Mouse (Mus musculus) embryonic facial prominence, embryonic 11.5 days (tissue): ENCODE data around the gene Stx3. TPM values are rescaled to one million over a fixed set of nuclear protein-coding genes. Genes with fewer than 3 reads are reported as not detected.

Source experiments
- ATAC-seq: fragments of 200-750 bp; cut with Nextera tagmentation; replicated peaks from 2 replicates; pipeline ENCODE4 v1.8.0; 2017; ENCODE audit warnings: low read depth; ENCODE audit not compliant: insufficient number of reproducible peaks, low FRiP score, low TSS enrichment
- DNase-seq: peaks from one replicate; pipeline ENCODE4 v3.0.0-alpha.2; 2015; ENCODE audit warnings: low spot score
- H3K27ac ChIP-seq: fragments of 300-500 bp; sonication (generic); replicated peaks from 2 replicates; pipeline ENCODE4 v1.5.1; 2014; ENCODE audit warnings: mild to moderate bottlenecking, low read depth, low read length, control low read depth
- H3K27me3 ChIP-seq: fragments of 300-500 bp; sonication (generic); 2 replicates; pipeline ENCODE4 v1.6.1; 2014; ENCODE audit warnings: mild to moderate bottlenecking, low read length, moderate library complexity, mixed read lengths; ENCODE audit not compliant: control insufficient read depth, insufficient read depth
- H3K36me3 ChIP-seq: fragments of 300-500 bp; sonication (generic); replicated peaks from 2 replicates; pipeline ENCODE4 v1.6.1; 2014; ENCODE audit warnings: low read depth, mild to moderate bottlenecking, low read length, moderate library complexity, mixed read lengths; ENCODE audit not compliant: control insufficient read depth, insufficient read depth
- H3K4me1 ChIP-seq: fragments of 300-500 bp; sonication (generic); 2 replicates; pipeline ENCODE4 v1.6.1; 2014; ENCODE audit warnings: low read length, mixed read lengths; ENCODE audit not compliant: control insufficient read depth, insufficient read depth
- H3K4me2 ChIP-seq: fragments of 300-500 bp; sonication (generic); 2 replicates; pipeline ENCODE4 v1.6.1; 2014; ENCODE audit warnings: low read depth, mild to moderate bottlenecking, control low read depth, low read length, moderate library complexity
- H3K4me3 ChIP-seq: fragments of 300-500 bp; sonication (generic); 2 replicates; pipeline ENCODE4 v1.5.1; 2014; ENCODE audit warnings: low read depth, low read length, control low read depth
- H3K9ac ChIP-seq: fragments of 300-500 bp; sonication (generic); replicated peaks from 2 replicates; pipeline ENCODE4 v1.6.1; 2014; ENCODE audit warnings: mild to moderate bottlenecking, control low read depth, low read length
- H3K9me3 ChIP-seq: fragments of 300-500 bp; sonication (generic); replicated peaks from 2 replicates; pipeline ENCODE4 v1.6.1; 2016; ENCODE audit warnings: mild to moderate bottlenecking, low read length, inconsistent platforms, mixed read lengths; ENCODE audit not compliant: control insufficient read depth
- WGBS: fragments of 180-500 bp; shearing (Covaris S2); extraction: QIAGEN DNeasy Blood & Tissue Kit; methylation state at CpG from one replicate; pipeline ENCODE4 v1.1.7; 2014; 5-methylcytosine and 5-hydroxymethylcytosine counted together
- polyA plus RNA-seq: library from polyadenylated mRNA; unstranded; fragments of >200 nt; fragmentation: Nextera tagmentation; extraction: Ambion mirVana; gene quantifications from 2 replicates; pipeline ENCODE4 v1.2.1, GENCODE M21; 2014

Stx3 gene
- polyA plus RNA-seq, 1 experiment from 2014 or later = 10.8 TPM

DNA sequence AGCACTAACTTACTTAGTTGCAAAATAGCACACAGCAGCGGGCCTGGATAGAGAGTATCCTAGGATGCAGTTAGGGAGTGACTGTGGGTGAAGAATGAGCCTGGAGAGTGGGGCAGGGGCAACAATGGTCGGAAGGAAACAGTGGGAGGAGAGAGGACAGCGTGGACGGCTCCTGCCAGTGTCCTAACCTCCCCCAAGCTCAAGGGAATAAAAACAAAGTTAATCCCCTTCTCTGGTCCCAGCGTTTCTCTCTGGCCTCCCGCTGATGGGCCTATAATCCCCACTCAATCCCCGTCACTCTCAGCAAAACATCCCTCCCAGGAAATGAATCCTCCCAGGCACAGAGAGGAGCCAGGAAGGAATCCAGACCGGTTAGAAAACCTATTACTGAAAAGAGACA is 5.6 kb downstream of the Stx3 start:
- Histone ChIP-seq H3K4me3 (no peak overlapping the region), H3K9me3 (no peaks in the 10 kb centered on the region), H3K9ac (no peak overlapping the region), H3K27me3 (peaks cover 10% of the 10 kb centered on the region), H3K27ac (no peak overlapping the region), H3K36me3 (no peaks in the 10 kb centered on the region), H3K4me2 (no peak overlapping the region), H3K4me1 (peaks cover 2% of the 10 kb centered on the region)
- 12% methylated on average over 8 of the region's 8 CpGs for WGBS
- ATAC-seq (no peak), DNase-seq (no peak)

DNA sequence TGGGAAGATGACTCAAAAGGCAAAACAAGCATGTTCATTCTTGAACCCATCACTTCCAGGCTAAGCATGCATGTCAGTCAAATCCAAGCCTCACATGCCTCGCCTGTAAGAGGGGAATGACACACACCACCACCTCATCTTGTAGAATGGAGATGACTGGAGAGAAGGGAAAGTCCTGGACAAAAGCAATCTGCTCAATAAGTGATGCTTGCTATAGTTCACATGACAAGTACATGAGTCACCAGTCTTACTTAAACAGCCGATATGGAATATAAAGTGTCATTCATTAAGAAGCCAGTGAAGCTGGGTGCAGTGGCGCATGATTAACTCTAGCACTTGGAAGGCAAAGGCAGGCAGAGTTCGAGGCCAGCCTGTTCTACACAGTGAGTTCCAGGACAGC is 6.1 kb downstream of the Stx3 start:
- Histone ChIP-seq H3K9ac (no peak overlapping the region), H3K27ac (no peak overlapping the region), H3K4me3 (no peak overlapping the region), H3K36me3 (no peaks in the 10 kb centered on the region), H3K4me1 (peaks cover 1% of the 10 kb centered on the region), H3K9me3 (no peaks in the 10 kb centered on the region), H3K27me3 (peaks cover 5% of the 10 kb centered on the region), H3K4me2 (no peak overlapping the region)
- DNase-seq = no peak
- 78% methylated on average over 4 of the region's 4 CpGs for WGBS
- ATAC-seq = no peak

DNA sequence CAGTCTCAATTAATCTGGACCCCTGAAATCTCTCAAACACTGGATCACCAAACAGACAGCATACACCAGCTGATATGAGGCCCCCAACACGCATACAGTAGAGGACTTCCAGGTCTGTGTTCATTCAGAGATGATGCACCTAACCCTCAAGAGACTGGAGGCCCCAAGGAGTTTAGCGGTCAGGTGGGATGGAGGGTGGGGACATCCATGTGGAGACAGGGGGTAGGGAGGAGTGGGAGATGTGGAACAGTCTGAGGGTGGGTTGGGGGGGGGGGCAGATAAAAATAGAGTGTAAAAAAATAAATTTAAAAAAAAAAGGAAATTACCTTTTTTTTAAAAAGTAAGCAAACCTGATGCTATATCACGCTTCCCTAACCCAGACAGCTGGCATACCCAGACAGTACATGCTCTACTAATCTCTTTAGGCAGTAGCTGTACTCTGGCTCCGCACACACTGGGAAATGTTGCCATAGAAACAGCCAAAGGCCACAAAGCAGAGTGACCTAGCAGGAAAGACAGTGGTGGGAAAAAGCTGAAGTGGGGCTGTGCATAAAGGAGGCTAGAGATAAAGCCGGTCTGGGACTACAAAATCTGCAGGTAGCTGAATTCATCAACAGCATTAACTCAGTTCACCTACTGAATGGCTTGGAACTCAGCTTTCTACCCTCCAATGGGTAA is 7.4 kb downstream of the Stx3 start:
- H3K4me1 ChIP-seq = no peaks in the 10 kb centered on the region
- 47% methylated on average over 5 of the region's 5 CpGs for WGBS
- no peaks in the 10 kb centered on the region; the same call in 1 of the 2 replicates for H3K27me3 ChIP-seq
- no peak overlapping the region for H3K4me3 ChIP-seq
- no peak overlapping the region for H3K9ac ChIP-seq
- ATAC-seq (peak; percentile 84), DNase-seq (peak; percentile 54)
- no peak overlapping the region for H3K4me2 ChIP-seq
- no peak overlapping the region for H3K27ac ChIP-seq
- no peaks in the 10 kb centered on the region for H3K36me3 ChIP-seq
- H3K9me3 ChIP-seq = no peaks in the 10 kb centered on the region

DNA sequence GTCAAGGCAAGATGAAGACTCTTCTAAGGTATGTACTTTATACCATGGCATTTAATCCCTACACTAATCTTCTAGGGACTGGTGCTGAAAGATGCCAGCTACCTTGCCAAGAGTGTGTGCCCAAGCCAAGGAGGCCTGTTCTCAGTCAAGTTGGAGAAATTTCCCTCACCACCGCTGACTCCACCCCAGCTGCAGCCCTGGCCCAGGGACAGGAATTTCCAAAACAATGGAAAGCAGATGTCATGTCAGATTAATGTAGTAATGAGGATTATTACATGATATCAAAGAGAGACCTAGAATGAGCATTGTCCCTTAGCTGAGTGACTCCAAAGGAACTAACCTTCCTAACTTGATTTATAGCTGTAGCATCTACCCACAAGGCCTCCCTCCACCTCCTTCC is 8.3 kb downstream of the Stx3 start:
- Histone ChIP-seq H3K9me3 (no peaks in the 10 kb centered on the region), H3K27me3 (no peaks in the 10 kb centered on the region), H3K4me3 (no peak overlapping the region), H3K4me1 (no peaks in the 10 kb centered on the region), H3K4me2 (no peak overlapping the region), H3K36me3 (no peaks in the 10 kb centered on the region), H3K9ac (no peak overlapping the region), H3K27ac (no peak overlapping the region)
- no peak for ATAC-seq
- WGBS = 69% methylated on average over 1 of the region's 1 CpGs
- DNase-seq = no peak

DNA sequence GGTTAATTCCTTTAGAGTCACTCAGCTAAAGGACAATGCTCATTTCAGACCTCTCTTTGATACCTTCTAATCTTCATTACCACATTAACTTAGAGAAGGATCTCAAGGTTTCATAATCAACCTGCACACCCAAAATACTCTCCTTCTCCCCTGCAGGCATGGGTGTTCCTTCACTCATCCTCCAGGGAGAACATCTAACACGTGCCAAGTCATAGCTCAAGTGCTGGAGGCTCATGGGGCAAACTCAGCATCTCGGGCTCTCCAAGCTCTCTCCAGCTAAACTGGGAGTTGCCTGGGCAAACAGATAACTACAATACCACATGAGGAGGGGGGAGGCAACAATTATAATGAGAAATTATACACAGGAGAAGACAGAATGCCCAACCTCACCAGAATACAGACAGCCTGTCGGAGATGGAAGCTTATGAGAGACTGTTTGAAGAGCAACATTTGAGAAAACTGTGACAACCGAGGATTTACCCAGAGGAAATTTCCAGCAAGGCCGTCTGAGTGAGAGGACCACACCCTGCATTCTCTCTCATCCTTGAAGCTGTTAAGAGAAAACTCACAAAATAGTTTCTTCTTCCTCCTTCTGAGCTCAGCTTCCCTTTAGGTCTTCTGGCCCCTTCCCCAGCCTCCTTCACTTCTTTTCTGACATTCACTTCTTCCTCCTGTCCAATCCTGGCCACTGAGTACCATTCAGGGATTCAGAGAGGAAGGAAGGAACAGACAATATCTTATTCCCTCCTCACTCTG is 9.0 kb downstream of the Stx3 start:
- DNase-seq (no peak), ATAC-seq (no peak)
- no peaks in the 10 kb centered on the region for H3K27me3 ChIP-seq
- no peaks in the 10 kb centered on the region for H3K4me1 ChIP-seq
- no peak overlapping the region for H3K4me2 ChIP-seq
- no peak overlapping the region for H3K27ac ChIP-seq
- H3K4me3 ChIP-seq = no peak overlapping the region
- H3K9me3 ChIP-seq = no peaks in the 10 kb centered on the region
- WGBS = 82% methylated on average over 5 of the region's 5 CpGs
- H3K36me3 ChIP-seq = no peaks in the 10 kb centered on the region
- H3K9ac ChIP-seq = no peak overlapping the region

DNA sequence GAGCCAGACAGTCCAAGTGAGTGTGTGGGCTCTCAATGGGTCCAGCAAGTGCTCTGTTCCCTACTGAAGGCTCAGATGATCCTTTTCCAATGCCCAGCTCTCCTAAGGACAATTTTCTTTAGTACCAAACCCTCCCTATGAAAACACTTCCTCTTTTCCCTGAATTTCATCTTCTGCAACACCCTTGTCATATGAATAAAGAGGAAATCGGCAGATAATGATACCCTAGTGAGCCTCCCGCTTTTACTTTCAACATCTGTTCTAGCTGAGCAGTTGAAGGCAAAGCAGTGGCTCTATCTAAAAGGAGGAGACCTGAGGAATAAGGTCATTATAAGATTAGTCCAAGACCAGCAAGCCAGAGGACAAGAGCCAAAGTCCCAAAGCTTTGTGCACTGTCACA is 10.8 kb downstream of the Stx3 start:
- Histone ChIP-seq H3K9me3 (no peaks in the 10 kb centered on the region), H3K36me3 (no peaks in the 10 kb centered on the region), H3K27ac (no peak overlapping the region), H3K27me3 (no peaks in the 10 kb centered on the region), H3K9ac (no peak overlapping the region), H3K4me1 (no peaks in the 10 kb centered on the region), H3K4me3 (no peak overlapping the region), H3K4me2 (no peak overlapping the region)
- DNase-seq (no peak), ATAC-seq (no peak)
- WGBS = 83% methylated on average over 2 of the region's 2 CpGs

DNA sequence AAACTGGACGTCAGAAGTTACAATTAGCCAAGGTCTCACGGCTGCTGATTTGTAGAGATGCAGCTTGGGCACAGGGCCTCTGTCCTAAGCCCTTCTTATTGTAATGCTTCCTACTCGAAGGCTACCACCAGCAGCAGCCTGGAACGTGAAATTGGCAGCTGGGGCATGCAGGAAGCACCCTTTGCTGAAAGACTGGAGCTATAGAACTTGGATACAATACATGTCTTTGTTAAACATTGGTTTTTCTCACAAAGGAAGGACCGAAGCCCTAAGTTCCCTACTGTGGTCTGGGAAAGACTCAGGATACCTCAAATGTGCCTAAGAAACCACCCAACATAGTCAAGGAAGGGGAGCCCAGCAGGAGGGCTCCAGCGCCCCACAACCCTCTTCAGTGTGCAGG is 11.4 kb downstream of the Stx3 start:
- Histone ChIP-seq H3K4me2 (no peak overlapping the region), H3K27me3 (no peaks in the 10 kb centered on the region), H3K9ac (no peak overlapping the region), H3K4me3 (no peak overlapping the region), H3K4me1 (no peaks in the 10 kb centered on the region), H3K27ac (no peak overlapping the region), H3K9me3 (no peaks in the 10 kb centered on the region), H3K36me3 (no peaks in the 10 kb centered on the region)
- ATAC-seq = no peak
- WGBS = 39% methylated on average over 6 of the region's 6 CpGs
- DNase-seq = no peak

DNA sequence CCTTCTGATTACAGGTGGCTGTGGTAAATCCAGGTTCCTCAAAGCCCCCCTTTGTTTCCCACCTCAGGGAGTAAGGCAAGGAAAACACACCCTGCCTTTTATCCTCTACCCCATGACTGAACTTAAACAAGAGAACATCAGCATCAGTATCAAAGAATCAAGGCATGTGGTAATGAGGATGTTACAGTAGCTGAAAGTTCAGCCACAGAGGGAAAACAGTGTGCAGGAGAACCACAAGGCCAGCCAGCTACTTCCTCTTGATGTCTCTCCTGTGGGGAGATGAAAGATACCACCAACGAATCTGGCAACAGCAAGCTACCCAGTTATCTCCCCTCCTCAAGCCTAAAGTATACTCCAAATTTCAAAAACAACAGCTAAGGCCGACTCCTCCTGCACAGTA is 12.0 kb downstream of the Stx3 start:
- Histone ChIP-seq H3K4me3 (no peak overlapping the region), H3K9ac (no peak overlapping the region), H3K9me3 (no peaks in the 10 kb centered on the region), H3K4me1 (no peaks in the 10 kb centered on the region), H3K27me3 (no peaks in the 10 kb centered on the region), H3K36me3 (no peaks in the 10 kb centered on the region), H3K27ac (no peak overlapping the region), H3K4me2 (no peak overlapping the region)
- no peak for ATAC-seq
- WGBS = 63% methylated on average over 2 of the region's 2 CpGs
- DNase-seq = no peak
